Mouse (Mus musculus): ENCODE data around the gene Ryk. TPM values are rescaled to one million over a fixed set of nuclear protein-coding genes. Genes with fewer than 3 reads are reported as not detected.

The Ryk gene
- total RNA-seq, 2 experiments from 2014 or later = 43.9 to 50.9 TPM

GRCm38 (mm10) chr9:102933925-102934721 is 99.4 kb downstream of the Ryk start:
- peak; percentile 24 to 41 for DNase-seq
- intact Hi-C loops (cut with DNase I) = no loop called here

- DNase-seq = peak in 1 of 2 experiments; percentile 10
Observed at GRCm38 (mm10) chr9:102942221-102942620, 107.5 kb downstream of the Ryk start.

GRCm38 (mm10) chr9:102944891-102945290 is 110.2 kb downstream of the Ryk start:
- DNase-seq = no peak
- intact Hi-C loops (cut with DNase I) = no loop called here

More at GRCm38 (mm10) chr9:102942221-102942620, 107.5 kb downstream of the Ryk start:
- intact Hi-C loops (cut with DNase I) = no loop called here

GRCm38 (mm10) chr9:102946469-102947015 is 111.8 kb downstream of the Ryk start:
- intact Hi-C loops (cut with DNase I) = no loop called here
- no peak for DNase-seq

DNA sequence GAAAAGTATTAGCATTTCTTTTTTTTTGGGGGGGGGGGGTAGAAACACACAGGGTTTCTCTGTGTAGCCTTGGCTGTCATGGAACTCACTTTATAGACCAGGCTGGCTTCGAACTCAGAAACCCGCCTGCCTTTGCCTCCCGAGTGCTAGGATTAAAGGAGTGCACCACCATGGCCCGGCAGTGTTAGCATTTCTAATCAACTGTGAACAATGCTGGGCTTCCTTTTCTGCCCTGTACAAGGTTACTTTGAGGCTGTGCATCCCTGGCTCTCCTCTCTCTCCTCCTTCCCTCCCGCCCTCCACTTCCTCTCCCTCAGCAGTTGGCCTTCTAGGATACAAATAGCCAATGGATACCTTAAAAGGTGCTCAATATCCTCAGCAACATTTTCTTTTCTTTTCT is 114.0 kb downstream of the Ryk start:
- intact Hi-C loops (cut with DNase I) = no loop called here
- DNase-seq = no peak

DNA sequence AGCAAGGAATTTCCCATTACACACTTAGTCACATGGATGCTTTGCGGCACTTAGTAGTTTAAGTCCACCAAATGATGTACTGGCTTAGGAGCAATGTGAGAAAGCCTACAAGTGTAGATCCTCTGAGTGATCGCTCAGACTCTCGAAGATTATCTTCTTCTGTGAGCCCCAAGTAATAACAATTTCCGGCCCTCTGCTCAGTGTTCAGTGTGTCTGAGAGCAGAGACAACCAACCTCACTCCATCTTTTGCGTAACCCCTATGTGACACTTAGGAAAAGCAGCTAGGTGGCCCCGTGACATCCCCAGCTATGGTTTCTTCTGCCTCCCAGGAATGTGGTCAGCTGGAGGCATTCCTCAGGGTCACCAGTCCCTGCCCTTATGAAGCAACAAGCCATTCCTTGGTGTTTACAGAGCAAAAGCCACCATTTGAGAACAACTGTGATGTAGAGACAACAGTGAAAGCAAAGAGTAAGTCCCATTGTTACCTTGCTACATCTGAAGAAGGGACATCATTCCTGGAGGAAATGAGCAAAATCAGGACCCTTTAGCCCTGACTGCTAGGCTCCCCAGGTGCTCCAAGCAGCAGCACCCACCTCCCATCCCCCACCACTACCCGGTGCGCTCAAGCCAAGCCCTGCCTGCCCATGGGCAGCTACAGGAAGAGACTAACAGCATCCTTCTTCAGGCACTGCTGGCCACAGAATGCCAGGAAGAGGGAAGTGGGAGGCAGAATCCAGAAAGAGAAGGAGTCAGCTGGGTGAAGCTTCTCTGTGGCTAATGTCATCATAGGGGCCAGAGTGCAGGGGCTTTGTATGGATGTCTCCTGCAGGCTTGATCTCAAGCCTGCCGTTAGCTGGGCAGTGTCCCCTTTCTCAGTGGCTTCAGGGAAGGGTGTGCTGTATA is 116.6 kb downstream of the Ryk start:
- no peak for DNase-seq
- intact Hi-C loops (cut with DNase I) = no loop called here

DNA sequence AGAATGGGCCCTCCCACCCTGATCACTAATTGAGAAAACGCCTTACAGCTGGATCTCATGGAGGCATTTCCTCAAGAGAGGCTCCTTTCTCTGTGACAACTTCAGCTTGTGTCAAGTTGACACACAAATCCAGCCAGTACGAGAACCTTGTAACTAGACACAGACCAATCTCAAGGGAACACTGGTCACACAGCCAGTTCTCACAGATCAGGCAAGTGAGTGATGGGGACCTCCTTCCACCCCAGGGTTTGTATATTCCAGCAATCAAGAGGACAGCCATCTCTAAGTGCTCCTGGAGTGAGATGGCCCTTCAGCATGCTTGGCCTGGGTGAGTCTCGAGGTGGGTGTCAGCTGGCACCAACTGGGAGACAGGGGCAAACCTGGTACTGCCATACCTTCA is 121.1 kb downstream of the Ryk start:
- DNase-seq = no peak
- intact Hi-C loops (cut with DNase I) = no loop called here

Other genes starting within 250 kb of the Ryk start
- gene Anapc13, start 208.6 kb upstream of the Ryk start, total RNA-seq (2021) = 100 to 1,000 TPM; 305 TPM
- 10 to 100 TPM; 34.3 to 36.1 TPM for gene Cep63, start 208.4 kb upstream of the Ryk start, total RNA-seq (2021)
- gene Amotl2, start 118.2 kb upstream of the Ryk start, total RNA-seq (2021) = 10 to 100 TPM; 79.2 to 90.2 TPM
- 1 to 10 TPM; 8.5 to 10.0 TPM for gene Slco2a1, start 153.8 kb downstream of the Ryk start, total RNA-seq (2021)

Data from heart, postnatal 10 days (tissue).